Mouse (Mus musculus) retina, adult 2 months (tissue): Measurements from ENCODE around the gene Rpgr.
A peak's percentile ranks its signal among the peaks of the same experiment; 100 is the strongest.

Experiments
- DNase-seq: peaks from one replicate; pipeline ENCODE4 v3.0.0-alpha.2; 2012; ENCODE audit warnings: low read depth, low spot score

Rpgr gene

GRCm38 (mm10) chrX:10216410-10216949, at the start of gene Rpgr:
Rpgr (minus strand) TSS chrX:10216920.
- peak; percentile 76 for DNase-seq

GRCm38 (mm10) chrX:10258260-10258659, 41.5 kb upstream of the Rpgr start:
- no peak for DNase-seq

- DNase-seq: no peak
Measured at GRCm38 (mm10) chrX:10257774-10258173, 41.1 kb upstream of the Rpgr start.

GRCm38 (mm10) chrX:10251852-10252504, 35.3 kb upstream of the Rpgr start, which contains the start of gene Otc:
Otc (plus strand) TSS chrX:10252305.
- no peak for DNase-seq

- DNase-seq: no peak
Measured at GRCm38 (mm10) chrX:10251357-10251756, 34.6 kb upstream of the Rpgr start.

GRCm38 (mm10) chrX:10243916-10244315, 27.2 kb upstream of the Rpgr start:
- DNase-seq: no peak

GRCm38 (mm10) chrX:10239515-10239914, 22.8 kb upstream of the Rpgr start:
- no peak for DNase-seq

- no peak for DNase-seq
Measured at GRCm38 (mm10) chrX:10234617-10235016, 17.9 kb upstream of the Rpgr start.

- peak; percentile 28 for DNase-seq
Measured at GRCm38 (mm10) chrX:10233051-10233450, 16.3 kb upstream of the Rpgr start.

GRCm38 (mm10) chrX:10219281-10219680, 2.6 kb upstream of the Rpgr start:
- no peak for DNase-seq

- DNase-seq: peak; percentile 40
Measured at GRCm38 (mm10) chrX:10215972-10216371, 748 bp downstream of the Rpgr start.

- DNase-seq: no peak
Measured at GRCm38 (mm10) chrX:10205937-10206336, 10.8 kb downstream of the Rpgr start.

GRCm38 (mm10) chrX:10201289-10201688, 15.4 kb downstream of the Rpgr start:
- DNase-seq: no peak

- DNase-seq: no peak
Measured at GRCm38 (mm10) chrX:10152390-10152789, 64.3 kb downstream of the Rpgr start.

- DNase-seq: no peak
Measured at GRCm38 (mm10) chrX:10117065-10117719, 99.5 kb downstream of the Rpgr start, which contains the start of gene Srpx. Srpx (minus strand) TSS chrX:10117709.

GRCm38 (mm10) chrX:10115780-10116179, 100.9 kb downstream of the Rpgr start:
- no peak for DNase-seq

- no peak for DNase-seq
Measured at GRCm38 (mm10) chrX:10110736-10111135, 106.0 kb downstream of the Rpgr start.

- DNase-seq: no peak
Measured at GRCm38 (mm10) chrX:10108558-10108957, 108.2 kb downstream of the Rpgr start.

- no peak for DNase-seq
Measured at GRCm38 (mm10) chrX:10105475-10105874, 111.2 kb downstream of the Rpgr start.

GRCm38 (mm10) chrX:10102739-10103138, 114.0 kb downstream of the Rpgr start:
- no peak for DNase-seq

GRCm38 (mm10) chrX:10095797-10096196, 120.9 kb downstream of the Rpgr start:
- DNase-seq: no peak

GRCm38 (mm10) chrX:10080385-10080784, 136.3 kb downstream of the Rpgr start:
- DNase-seq: no peak

- no peak for DNase-seq
Measured at GRCm38 (mm10) chrX:10079981-10080380, 136.7 kb downstream of the Rpgr start.
